Mouse (Mus musculus) v-Abl transformed pro-B cells (cell line): ENCODE data around the gene Gtf2h3.
"Not testable (repeated sequence)": the region's sequence is repeated elsewhere in the genome, so short reads cannot be mapped to it uniquely, and the experiment has no call there.

Experiments
- in situ Hi-C, 2 experiments: fragments of 400-800 bp; cut with MboI; formaldehyde crosslinking; loops; one replicate each; pipeline ENCODE4 v1.15.1; 2025; ENCODE audit not compliant: unreplicated experiment in 2 of 2

Gtf2h3 gene

DNA sequence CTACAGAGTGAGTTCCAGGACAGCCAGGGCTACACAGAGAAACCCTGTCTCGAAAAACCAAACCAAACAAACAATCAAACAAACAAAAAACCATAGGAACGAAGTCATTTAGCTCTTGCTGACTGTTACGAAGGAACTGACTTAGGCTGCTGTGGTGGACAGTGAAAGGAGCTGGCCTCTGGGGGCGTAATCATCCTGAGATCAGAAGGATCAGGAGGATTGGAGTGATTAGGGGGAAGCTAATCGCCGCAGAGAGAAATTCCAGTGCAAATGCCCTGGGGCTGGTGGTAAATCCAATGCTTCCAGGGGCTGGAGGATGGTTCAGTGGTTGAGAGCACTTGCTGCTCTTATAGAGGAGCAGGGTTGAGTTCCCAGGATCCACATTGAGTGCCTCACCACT is 25.3 kb upstream of the Gtf2h3 start:
- in situ Hi-C loops, result loop anchor here in 1 of 2 experiments (5.0 kb wide), 1 partner anchor 196 kb away; no protein-coding TSS in a partner anchor

DNA sequence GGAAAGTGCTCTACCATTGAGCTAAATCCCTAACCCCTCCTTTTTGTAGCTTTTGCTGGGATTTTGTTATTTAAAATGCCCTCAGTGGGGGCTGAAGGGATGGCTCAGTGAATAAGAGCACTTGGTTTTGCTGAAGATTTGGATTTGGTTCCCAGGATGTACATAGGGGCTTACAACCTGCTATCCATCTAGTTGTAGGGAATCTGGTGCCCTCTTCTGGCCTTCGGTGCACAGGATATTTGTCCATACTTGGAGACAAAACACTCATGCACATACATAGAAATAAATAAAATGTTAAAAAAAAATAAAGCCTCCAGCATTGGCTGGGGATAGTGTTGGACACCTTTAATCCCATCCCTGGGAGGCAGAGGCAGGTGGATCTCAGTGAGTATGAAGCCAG is 23.8 kb upstream of the Gtf2h3 start:
- in situ Hi-C loops, result no loop called here

DNA sequence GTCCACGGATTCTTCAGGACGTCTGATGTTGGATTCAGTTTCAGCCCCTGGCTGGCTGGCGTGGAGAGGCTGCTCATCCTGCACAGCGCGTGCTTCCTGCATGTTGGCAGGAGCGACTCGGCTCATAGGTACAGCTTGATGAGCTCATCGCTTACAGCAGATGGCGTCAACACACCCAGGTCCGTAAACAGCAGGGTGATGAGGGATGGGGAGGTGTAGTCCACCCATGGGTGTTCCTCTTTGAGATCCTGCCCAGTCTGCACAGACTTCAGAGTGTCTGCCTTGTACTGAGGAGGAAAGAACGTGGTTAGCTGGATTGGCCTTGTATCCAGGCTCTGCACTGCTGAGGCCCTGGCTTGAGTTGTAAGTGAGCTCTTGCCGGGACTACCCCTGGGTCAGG is 7.9 kb upstream of the Gtf2h3 start:
- in situ Hi-C loops, result no loop called here

DNA sequence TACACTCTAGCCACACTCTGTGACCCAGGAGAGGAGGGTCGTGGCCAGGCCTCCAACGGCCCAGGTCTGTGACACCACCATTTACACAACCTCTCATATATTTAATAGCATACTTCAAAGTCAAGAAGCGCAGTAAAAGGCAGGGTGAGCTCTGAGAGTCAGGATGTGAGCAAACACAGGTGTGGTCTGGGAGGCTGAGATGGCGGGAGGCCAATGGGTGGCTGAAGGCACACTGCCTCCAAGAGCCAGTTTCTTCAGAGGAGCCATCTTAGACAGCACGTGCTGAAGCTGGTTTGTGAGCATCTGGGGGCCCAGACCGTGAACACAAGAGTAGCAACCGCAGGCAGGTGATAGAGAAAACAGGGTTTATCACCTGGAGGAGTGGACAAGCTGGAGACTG is 3.5 kb upstream of the Gtf2h3 start:
- in situ Hi-C loops, result no loop called here

DNA sequence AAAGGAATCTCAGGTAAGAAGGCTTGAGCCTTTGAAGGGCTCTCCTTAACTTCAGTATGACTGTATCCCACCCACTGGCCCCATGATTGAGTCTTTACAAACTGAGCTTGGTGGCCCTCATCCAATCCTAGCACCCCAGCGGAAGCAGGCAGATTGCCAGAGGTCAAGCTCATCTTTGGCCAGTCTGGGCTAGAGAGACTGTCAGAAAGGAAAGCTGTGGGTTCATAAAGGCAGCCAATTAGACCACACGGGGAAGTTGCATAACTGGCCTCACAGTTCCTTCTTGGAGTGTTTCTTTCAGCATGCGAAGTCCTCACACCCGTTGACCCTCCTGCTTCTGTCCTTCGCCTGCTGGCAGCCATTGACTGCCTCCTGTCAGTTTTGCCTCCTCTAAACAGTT is 3.6 kb downstream of the Gtf2h3 start:
- in situ Hi-C loops, result no loop called here

DNA sequence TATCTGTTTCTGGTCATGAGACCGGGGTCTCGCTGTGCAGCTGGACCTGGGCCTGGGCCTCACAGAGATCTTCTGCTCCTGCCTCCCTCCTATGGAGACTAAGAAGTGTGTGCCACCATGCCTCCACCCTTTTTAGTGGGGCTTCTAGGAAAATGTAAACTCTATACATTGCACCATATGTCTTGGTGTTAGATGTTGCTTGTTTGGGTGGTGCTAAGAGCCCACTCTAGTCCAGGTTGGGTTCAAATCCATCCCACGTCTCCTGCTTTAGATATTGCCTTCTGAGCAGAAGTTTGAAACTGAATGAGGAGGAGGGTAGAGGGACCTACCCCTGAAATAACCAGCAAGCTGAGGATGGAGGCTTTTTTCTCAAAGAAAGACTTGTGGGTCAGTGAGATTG is 13.8 kb downstream of the Gtf2h3 start:
- in situ Hi-C loops, result no loop called here

DNA sequence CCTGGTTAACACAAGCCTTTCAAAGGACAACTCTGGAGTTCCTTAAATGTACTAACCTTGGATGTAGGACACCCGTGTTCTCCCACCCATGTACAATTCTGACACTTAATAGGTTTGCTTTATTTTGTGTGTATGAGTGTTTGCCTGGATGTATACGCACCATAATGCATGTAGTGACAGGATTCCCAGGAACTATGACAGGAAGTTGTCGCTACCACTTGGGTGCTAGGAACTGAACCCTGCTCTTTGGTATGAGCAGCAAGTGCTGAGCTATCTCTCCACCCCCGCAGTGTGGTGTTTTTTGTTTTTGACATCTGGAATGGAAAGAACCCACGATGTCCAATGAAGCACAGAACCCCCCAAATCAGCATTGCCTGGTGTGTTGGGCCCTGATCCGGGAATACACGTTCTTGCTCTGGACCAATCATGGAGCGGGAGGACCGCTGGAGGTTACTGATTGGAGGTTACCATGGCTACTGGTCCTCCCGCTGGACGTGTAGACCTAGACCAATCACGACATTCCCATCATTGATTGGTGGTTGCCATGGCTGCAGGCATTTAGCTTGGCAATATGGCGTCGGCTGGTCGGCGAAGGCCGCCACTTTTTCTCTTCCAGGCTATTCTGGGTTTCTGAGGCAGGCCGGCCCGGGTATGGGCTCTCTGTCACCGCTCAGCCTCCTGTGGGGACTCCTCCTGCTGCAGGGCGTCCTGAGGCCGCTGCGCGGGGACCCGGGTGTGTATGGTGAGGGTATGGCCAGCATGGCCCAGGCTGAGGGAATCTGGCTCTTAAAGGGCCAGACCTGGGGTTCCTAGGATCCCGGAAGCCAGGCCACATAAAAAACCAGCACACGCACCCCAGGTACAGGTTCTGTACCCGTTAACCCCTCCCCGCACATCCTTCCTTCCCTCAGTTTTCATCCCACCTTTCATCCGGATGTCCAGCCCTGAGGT is 19.6 kb downstream of the Gtf2h3 start:
- in situ Hi-C loops, result no loop called here

DNA sequence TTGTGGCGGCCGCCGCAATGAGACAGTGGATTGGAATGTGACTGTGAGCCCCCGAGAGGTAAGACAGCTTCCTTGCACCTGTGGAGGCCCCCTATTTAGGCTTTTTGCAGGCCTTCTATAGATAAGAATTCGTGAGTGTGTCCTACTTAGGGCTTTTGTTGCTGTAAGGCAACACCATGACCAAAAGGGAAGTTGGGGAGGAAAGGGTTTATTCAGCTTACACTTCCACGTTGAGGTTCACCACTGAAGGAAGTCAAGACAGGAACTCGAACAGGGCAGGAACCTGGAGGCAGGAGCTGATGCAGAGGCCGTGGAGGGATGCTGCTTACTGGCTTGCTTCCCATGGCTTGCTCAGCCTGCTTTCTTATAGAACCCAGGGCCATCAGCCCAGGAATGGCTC is 20.8 kb downstream of the Gtf2h3 start:
- in situ Hi-C loops, result not testable (repeated sequence)

DNA sequence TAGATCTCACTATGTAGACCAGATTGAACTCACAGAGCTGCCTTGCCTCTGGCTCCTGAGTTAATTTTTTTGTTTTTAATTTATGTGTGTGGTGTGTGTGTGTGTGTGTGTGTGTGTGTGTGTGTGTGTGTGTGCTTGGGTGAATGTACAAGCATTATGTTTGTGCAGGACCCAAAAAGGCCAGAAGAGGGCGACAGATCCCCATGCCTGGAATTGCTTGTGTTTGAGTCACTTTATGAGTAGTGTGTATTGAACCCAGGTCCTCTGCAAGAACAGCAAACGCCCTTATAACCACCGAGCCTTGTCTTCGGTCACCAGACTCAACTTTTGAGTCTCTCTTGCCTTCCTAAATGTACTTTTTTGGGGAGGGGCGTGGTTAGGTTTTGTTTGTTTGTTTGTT is 23.4 kb downstream of the Gtf2h3 start:
- in situ Hi-C loops, result no loop called here

DNA sequence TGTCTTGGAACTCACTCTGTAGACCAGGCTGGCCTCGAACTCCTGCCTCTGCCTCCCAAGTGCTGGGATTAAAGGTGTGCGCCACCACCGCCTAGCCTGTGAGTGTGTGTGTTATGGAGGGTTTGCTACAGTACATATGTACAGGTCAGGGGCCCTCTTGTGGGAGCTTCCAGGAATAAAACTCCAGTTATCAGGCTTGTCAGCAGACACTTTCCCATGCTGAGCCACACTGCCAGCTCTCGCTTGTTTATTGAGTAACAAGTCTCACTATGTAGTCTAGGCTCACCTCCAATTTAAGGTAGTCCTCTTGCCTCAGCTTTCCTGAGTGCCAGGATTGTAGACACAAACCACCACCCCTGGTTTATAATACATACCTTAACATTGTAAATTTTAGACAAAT is 25.4 kb downstream of the Gtf2h3 start:
- in situ Hi-C loops, result no loop called here

DNA sequence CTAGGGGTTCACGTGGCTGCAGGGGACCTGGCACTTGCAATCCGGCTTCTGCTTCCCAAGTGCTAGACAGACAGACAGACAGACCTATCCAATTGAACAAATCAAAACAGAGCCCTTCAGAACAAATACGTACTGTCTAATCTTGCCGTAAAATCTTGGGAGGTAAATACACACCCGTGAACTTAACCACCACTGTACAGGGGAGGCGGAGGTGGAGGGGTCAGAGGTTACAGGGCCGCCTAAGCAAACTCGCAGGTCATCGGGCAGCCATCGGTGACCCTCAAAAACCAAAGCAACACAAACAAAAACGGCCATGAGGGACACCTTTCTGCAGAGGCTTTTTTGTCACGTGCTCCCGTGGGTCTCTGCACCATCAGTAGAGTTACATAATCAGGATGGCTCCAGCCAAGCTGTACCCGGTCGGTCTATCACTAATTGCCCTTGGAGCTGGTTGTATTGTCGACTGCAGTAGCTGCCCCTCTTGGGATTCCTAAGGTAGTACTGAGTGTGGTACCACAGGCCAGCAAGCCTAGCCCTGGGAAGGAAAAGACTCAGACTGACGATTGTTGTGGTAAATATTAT is 26.2 kb downstream of the Gtf2h3 start:
- in situ Hi-C loops, result no loop called here

DNA sequence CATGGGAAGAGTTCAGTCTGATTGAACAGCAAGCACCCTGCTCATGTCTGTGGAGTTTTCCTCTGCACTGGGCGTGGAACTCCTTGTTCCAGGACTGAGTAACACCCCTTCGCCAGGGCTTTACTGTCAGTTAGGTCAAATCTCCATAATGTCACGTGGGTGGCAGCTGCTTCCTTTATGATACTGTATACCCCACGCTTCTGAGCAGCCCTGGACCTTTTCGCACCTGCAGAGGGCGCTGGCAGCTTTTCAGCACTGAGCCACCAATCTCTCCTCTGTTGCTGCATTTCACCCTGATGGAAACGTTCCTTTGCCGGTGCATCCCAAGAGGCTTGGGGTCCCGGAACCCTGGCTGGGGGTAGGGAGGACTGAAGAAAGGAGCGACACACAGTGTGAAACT is 32.0 kb downstream of the Gtf2h3 start:
- in situ Hi-C loops, result no loop called here

DNA sequence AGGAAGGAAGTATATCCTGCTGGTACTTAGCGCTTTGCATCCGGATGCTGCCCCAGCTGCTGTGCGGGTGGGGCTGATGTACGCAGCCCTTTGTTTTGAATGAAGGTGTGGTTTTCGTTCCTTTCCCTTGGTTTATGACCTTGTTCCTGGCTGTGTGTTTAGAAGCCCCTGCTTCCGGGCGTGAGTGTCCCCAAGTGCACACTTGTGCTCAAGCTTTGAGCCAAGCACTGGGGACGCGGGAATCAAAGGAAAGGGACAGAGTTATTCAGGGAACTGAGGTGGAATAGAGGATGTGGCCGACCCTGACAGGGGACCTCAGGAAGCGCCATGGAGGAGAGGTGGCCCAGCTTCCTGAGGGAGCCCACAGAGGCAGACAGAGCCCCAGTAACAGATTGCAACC is 35.8 kb downstream of the Gtf2h3 start:
- in situ Hi-C loops, result no loop called here

DNA sequence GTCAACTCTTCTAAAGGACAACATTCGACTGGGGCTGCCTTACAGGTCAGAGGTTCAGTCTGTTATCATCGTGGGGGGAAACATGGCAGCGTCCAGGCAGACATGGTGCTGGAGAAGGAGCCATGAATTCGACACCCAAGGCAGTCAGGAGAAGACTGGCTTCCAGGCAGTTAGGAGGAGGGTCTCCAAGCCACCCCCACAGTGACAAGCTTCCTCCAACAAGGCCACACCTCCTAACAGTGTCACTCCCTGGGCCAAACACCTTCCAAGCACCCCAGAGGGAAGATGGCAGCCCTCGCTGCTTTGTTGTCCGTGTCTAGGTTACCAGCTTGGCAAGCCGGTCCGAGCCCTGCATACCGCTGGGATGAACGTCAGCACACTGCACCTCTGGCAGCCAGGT is 39.8 kb downstream of the Gtf2h3 start:
- in situ Hi-C loops, result no loop called here

DNA sequence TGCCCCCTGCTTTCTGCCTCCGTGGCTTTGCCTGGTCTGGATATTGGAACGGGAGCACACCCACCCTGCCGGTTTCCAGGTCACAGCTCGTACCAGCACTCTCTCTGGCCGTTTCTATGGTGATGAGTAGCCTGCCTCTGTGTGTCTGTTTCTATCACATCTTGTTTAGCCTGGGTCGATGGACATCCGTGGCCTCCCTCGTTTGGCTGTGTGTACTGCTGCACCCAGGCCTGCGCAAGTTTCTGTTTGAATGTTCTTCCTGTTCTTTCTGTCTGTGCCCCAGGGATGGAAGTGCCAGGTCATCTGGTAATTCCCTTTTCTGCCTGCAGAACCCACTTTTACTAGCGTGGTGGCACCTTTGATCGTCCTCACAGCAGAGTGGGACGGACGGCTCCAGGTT is 42.4 kb downstream of the Gtf2h3 start:
- in situ Hi-C loops, result no loop called here

DNA sequence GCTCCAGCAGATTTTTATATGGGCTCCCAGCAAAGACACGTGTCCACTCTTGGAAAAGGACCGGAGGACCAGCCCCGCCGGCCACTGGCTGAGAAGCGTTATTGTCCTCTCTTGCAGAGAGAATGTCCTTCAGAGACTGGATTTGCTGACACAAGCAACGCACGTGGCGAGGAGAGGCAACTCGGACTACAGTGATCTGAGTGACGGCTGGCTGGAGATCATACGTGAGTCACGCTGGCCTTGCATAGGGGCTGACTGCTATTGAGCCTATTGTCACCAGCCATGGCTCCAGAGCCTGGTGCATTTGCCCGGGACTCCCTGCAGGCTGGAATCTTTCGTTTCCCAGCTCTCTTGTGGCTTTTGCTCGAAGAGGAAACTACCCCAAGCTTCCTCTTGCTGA is 44.0 kb downstream of the Gtf2h3 start:
- in situ Hi-C loops, result no loop called here

DNA sequence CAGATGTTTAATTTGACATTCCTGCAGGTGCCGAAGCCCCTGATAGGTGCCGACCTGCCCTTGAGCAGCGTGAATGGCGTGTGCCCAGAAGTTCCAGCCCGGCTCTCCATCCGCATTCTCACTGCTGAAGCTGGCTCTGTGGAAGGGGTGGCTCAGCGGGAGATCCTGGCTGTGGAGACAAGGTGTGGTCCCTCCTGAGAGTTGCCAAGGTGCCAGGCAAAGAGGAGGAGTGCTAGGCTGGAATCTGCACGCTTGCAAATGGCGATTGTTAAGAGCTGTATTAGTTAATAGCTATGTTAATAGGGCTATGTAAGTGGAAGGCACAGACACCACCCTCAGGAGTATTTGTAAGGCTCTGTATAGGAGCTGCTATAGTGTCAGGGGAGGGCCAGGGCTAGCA is 45.4 kb downstream of the Gtf2h3 start:
- in situ Hi-C loops, result no loop called here

DNA sequence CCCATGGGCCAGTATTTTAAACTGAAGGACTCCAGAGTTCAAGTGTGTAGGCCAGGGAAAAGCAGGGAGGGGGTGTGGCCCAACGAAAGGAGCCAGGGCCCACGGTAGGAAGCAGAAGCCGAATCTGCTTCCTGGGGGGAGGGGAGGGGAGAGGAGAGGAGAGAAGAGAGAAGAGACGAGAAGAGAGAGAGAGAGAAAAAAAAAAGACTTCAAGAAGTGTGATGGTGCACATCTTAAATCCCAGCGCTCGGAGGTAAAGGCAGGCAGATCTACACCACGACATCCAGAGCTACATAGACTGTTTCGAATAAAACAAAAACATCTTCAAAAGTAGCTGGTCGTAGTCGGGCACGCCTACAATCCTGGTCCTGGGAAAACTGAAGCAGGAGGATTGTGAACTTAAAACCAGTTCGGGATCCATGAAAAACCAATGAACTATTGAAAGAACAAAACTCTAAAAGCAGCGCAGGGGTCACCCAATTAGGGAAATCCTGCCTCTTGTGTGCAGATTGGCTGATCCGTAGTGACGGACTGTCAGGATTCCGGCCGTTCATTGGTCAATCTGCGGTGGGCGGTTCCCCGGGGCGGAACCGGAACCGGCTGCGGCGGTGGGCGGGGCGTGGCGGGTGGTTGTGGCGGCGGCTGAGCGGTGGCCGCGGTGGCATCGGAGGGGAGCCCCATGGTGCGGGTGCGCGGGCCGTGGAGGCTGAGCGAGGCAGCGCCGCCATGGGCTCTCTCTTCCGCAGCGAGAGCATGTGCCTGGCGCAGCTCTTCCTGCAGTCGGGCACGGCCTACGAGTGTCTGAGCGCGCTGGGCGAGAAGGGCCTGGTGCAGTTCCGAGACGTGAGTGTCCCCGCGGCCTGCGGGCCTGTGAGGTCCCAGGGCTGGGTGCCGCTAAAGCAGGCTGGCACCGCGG is 49.8 kb downstream of the Gtf2h3 start, which contains the start of gene Atp6v0a2:
Gene Atp6v0a2, plus strand, starts transcription at position 129 of the 916 bp plus-strand sequence.
- in situ Hi-C loops, result no loop called here

DNA sequence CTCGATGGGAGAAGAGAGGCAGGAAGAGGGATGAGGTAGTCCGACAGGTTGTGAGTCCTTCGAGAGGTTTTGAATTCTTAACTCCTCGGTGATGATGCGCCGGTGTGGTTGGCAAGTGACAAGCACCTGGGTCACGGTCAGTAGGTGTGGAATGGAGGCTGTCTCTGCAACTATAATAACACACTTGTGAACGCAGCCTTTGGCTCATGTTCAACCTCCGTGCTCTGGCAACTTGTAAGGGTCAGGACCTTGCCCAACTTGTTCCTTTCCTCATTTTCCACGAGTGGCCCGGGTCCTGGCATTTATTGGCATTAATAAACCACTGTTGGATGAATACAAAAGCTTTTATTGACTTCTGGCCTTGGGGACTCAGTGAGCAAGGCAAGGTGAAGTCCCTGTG is 50.7 kb downstream of the Gtf2h3 start:
- in situ Hi-C loops, result no loop called here

DNA sequence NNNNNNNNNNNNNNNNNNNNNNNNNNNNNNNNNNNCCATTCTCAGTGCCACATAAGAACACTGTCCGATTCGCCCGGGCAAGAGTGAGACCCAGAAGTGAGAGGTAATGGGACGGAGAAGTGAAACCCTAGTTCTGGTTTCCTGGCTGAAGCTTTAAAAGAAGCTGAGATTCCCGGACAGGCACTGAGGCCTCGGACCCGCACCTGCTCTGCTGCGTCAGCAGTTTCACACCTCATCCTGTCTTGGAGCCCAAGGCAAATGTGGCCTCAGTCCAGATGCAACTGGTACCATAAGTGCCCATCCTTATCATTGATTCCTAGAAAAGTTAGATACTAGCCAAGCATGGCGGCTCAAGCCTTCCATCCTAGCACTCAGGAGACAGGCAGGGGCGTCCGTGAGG is 52.7 kb downstream of the Gtf2h3 start:
- in situ Hi-C loops, result no loop called here

DNA sequence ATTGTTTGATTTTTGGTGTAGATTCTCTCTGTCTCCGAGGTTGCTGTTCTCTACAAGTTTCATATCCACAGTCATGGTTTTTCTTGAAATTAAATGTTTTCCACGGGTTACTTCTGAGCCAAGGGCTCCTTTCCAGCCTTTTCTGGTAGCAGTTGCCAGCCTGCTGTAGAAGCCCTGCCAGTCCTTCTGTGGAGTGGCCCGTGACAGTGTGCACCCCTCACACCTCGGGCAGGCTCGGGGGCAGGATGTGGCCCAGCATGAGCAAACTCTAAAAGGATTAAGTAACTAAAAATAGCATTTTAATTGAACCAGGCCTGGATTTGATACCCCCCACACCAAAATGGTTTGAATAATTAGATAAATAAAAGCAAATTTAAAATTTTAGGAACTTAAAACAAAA is 53.5 kb downstream of the Gtf2h3 start:
- in situ Hi-C loops, result no loop called here
